Mouse (Mus musculus): ENCODE measurements around the gene Zfp408.
"Not testable (repeated sequence)": the region's sequence is repeated elsewhere in the genome, so short reads cannot be mapped to it uniquely, and the experiment has no call there.

Gene Zfp408

GRCm38 (mm10) chr2:91609370-91609769, 40.2 kb downstream of the Zfp408 start:
- DNase-seq (ENCODE audit: low read depth, low spot score) = not testable (repeated sequence)

- no peak for DNase-seq (ENCODE audit: low read depth, low spot score)
These were observed 47.2 kb downstream of the Zfp408 start for GRCm38 (mm10) chr2:91602389-91602788.

- DNase-seq (ENCODE audit: low read depth, low spot score) = no peak
These were observed 49.1 kb downstream of the Zfp408 start for GRCm38 (mm10) chr2:91600475-91600874.
